Mouse (Mus musculus) C2C12 (cell line): ENCODE results near the gene Odf3l1.

Experiments
- CEBPB ChIP-seq: IDR thresholded peaks from one replicate; pipeline ENCODE4 v1.6.1; 2011; ENCODE audit warnings: low read depth, mild to moderate bottlenecking, control low read depth, moderate library complexity
- CTCF ChIP-seq: IDR thresholded peaks from one replicate; pipeline ENCODE4 v1.5.1; 2011; ENCODE audit not compliant: control insufficient read depth, insufficient read depth, insufficient read length
- FOSL1 ChIP-seq: IDR thresholded peaks from one replicate; pipeline ENCODE4 v1.8.0; 2011; ENCODE audit warnings: mild to moderate bottlenecking, low read length; ENCODE audit not compliant: poor library complexity, insufficient read depth, severe bottlenecking
- MAX ChIP-seq: IDR thresholded peaks from one replicate; pipeline ENCODE4 v1.6.1; 2011; ENCODE audit warnings: mild to moderate bottlenecking, control low read depth
- MYOD1 ChIP-seq: IDR thresholded peaks from one replicate; pipeline ENCODE4 v1.6.1; 2011; ENCODE audit warnings: low read depth; ENCODE audit not compliant: control insufficient read depth, insufficient read length
- MYOG ChIP-seq: IDR thresholded peaks from one replicate; pipeline ENCODE4 v1.6.1; 2011; ENCODE audit not compliant: control insufficient read depth, insufficient read length; ENCODE audit errors: extremely low read depth
- USF1 ChIP-seq: IDR thresholded peaks from one replicate; pipeline ENCODE4 v1.6.1; 2011; ENCODE audit warnings: low read depth, mild to moderate bottlenecking, control low read depth, moderate library complexity

GRCm38 (mm10) chr9:56828146-56828545 is 36.3 kb downstream of the Odf3l1 start:
- TF ChIP-seq CTCF = no peak
- no peak for TF ChIP-seq USF1
- no peak for TF ChIP-seq MYOD1
- TF ChIP-seq CEBPB = no peak
- no peak for TF ChIP-seq MAX
- no peak for TF ChIP-seq MYOG
- TF ChIP-seq FOSL1 = no peak
